Mouse (Mus musculus) hindbrain, embryonic 13.5 days (tissue): ENCODE measurements around the gene Cox15. TPM values are rescaled to one million over a fixed set of nuclear protein-coding genes. Genes with fewer than 3 reads are reported as not detected.

ENCODE experiments used
- ATAC-seq: fragments of 200-750 bp; cut with Nextera tagmentation; 2 replicates; pipeline ENCODE4 v1.8.0; 2017; ENCODE audit warnings: moderate TSS enrichment; ENCODE audit not compliant: low FRiP score
- H3K27ac ChIP-seq: fragments of 300-500 bp; sonication (generic); 2 replicates; pipeline ENCODE4 v1.5.1; 2015; ENCODE audit warnings: inconsistent platforms, mild to moderate bottlenecking, moderate library complexity
- H3K27me3 ChIP-seq: fragments of 300-500 bp; sonication (generic); 2 replicates; pipeline ENCODE4 v1.6.1; 2015; ENCODE audit warnings: mild to moderate bottlenecking, inconsistent platforms
- H3K36me3 ChIP-seq: fragments of 300-500 bp; sonication (generic); 2 replicates; pipeline ENCODE4 v1.6.1; 2015; ENCODE audit warnings: mild to moderate bottlenecking, inconsistent platforms
- H3K4me1 ChIP-seq: fragments of 300-500 bp; sonication (generic); replicated peaks from 2 replicates; pipeline ENCODE4 v1.6.1; 2015; ENCODE audit warnings: inconsistent platforms
- H3K4me2 ChIP-seq: fragments of 300-500 bp; sonication (generic); 2 replicates; pipeline ENCODE4 v1.6.1; 2015; ENCODE audit warnings: inconsistent platforms, mild to moderate bottlenecking, moderate library complexity
- H3K4me3 ChIP-seq: fragments of 300-500 bp; sonication (generic); 2 replicates; pipeline ENCODE4 v1.5.1; 2015; ENCODE audit warnings: mild to moderate bottlenecking, inconsistent platforms
- H3K9ac ChIP-seq: fragments of 300-500 bp; sonication (generic); 2 replicates; pipeline ENCODE4 v1.6.1; 2015; ENCODE audit warnings: mild to moderate bottlenecking, inconsistent platforms
- H3K9me3 ChIP-seq: fragments of 300-500 bp; sonication (generic); 2 replicates; pipeline ENCODE4 v1.6.1; 2016; ENCODE audit warnings: inconsistent platforms
- WGBS: fragments of 180-500 bp; shearing (Covaris S2); methylation state at CpG from one replicate; pipeline ENCODE4 v1.1.7; 2015; 5-methylcytosine and 5-hydroxymethylcytosine counted together
- polyA plus RNA-seq: library from polyadenylated mRNA; unstranded; fragments of >200 nt; fragmentation: Nextera tagmentation; extraction: Ambion mirVana; gene quantifications from 2 replicates; pipeline ENCODE4 v1.2.1, GENCODE M21; 2015

The Cox15 gene
- polyA plus RNA-seq, result 12.0 and 13.1 TPM in 2 replicates

- no peaks in the 10 kb centered on the region for H3K9me3 ChIP-seq
- ATAC-seq, result peak; percentile 94
- H3K27ac ChIP-seq, result peak within 1 kb of the TSS; percentile 96
- H3K4me1 ChIP-seq, result peaks cover 14% of the 10 kb centered on the region
- peak within 1 kb of the TSS; percentile 67 for H3K4me3 ChIP-seq
- H3K9ac ChIP-seq, result peak within 1 kb of the TSS; percentile 82
- 1% methylated on average over 62 of the region's 62 CpGs for WGBS
- H3K36me3 ChIP-seq, result peaks cover 19% of the 10 kb centered on the region
- peak within 1 kb of the TSS; percentile 63 for H3K4me2 ChIP-seq
- no peaks in the 10 kb centered on the region for H3K27me3 ChIP-seq
Observed at GRCm38 (mm10) chr19:43752489-43753225, at the start of gene Cox15, which contains the start of gene Cutc. Gene Cox15, minus strand, starts transcription at chr19:43753000. Gene Cutc, plus strand, starts transcription at chr19:43752996.

GRCm38 (mm10) chr19:43801427-43802051 is 48.7 kb upstream of the Cox15 start:
- no peak for ATAC-seq
- Histone ChIP-seq H3K9me3 (no peaks in the 10 kb centered on the region), H3K4me2 (no peak overlapping the region), H3K9ac (no peak overlapping the region), H3K4me1 (no peaks in the 10 kb centered on the region), H3K36me3 (no peaks in the 10 kb centered on the region), H3K4me3 (no peak overlapping the region), H3K27ac (no peak overlapping the region), H3K27me3 (no peaks in the 10 kb centered on the region)
- 81% methylated on average over 9 of the region's 9 CpGs for WGBS

- no peak for ATAC-seq
- no peak overlapping the region for H3K9ac ChIP-seq
- H3K4me1 ChIP-seq, result no peaks in the 10 kb centered on the region
- H3K4me2 ChIP-seq, result no peak overlapping the region
- no peaks in the 10 kb centered on the region for H3K36me3 ChIP-seq
- no peaks in the 10 kb centered on the region for H3K27me3 ChIP-seq
- no peak overlapping the region for H3K4me3 ChIP-seq
- no peak overlapping the region for H3K27ac ChIP-seq
- WGBS, result 82% methylated on average over 5 of the region's 5 CpGs
- H3K9me3 ChIP-seq, result no peaks in the 10 kb centered on the region
Observed at GRCm38 (mm10) chr19:43797216-43797615, 44.4 kb upstream of the Cox15 start.

DNA sequence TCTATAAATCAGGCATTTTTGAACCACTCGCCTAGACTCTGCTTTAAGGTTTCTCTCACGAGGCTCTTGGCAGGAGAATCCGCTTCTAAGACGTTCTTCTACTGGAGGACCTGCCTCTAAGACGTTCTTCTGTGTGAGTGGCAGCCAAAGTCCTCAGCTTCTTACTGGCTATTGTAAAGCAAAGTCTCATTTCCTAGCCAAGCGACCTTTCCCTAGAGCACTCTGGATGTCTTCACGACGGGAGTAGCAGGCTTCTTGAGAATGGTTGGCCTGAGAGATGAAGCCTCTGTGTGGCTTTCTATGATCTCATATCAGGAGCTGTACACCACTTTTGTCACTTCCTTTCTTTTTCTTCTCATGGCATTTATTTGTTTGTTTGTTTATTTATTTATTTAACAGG is 42.7 kb upstream of the Cox15 start:
- WGBS, result 86% methylated on average over 8 of the region's 8 CpGs

GRCm38 (mm10) chr19:43793951-43794350 is 41.2 kb upstream of the Cox15 start:
- H3K27ac ChIP-seq, result no peak overlapping the region
- no peak overlapping the region for H3K9ac ChIP-seq
- H3K27me3 ChIP-seq, result no peaks in the 10 kb centered on the region
- H3K4me1 ChIP-seq, result no peaks in the 10 kb centered on the region
- WGBS, result 95% methylated on average over 1 of the region's 1 CpGs
- no peak overlapping the region for H3K4me2 ChIP-seq
- H3K36me3 ChIP-seq, result no peaks in the 10 kb centered on the region
- no peak for ATAC-seq
- H3K4me3 ChIP-seq, result no peak overlapping the region
- no peaks in the 10 kb centered on the region for H3K9me3 ChIP-seq

More for the DNA sequence above, 42.7 kb upstream of the Cox15 start:
- no peaks in the 10 kb centered on the region for H3K9me3 ChIP-seq
- no peaks in the 10 kb centered on the region for H3K4me1 ChIP-seq
- no peaks in the 10 kb centered on the region for H3K27me3 ChIP-seq
- no peak overlapping the region for H3K4me2 ChIP-seq
- no peak for ATAC-seq
- no peak overlapping the region for H3K9ac ChIP-seq
- H3K27ac ChIP-seq, result no peak overlapping the region
- no peaks in the 10 kb centered on the region for H3K36me3 ChIP-seq
- no peak overlapping the region for H3K4me3 ChIP-seq

GRCm38 (mm10) chr19:43792537-43792936 is 39.7 kb upstream of the Cox15 start:
- H3K27me3 ChIP-seq, result no peaks in the 10 kb centered on the region
- WGBS, result 90% methylated on average over 4 of the region's 4 CpGs
- H3K27ac ChIP-seq, result no peak overlapping the region
- no peak for ATAC-seq
- no peaks in the 10 kb centered on the region for H3K4me1 ChIP-seq
- H3K36me3 ChIP-seq, result no peaks in the 10 kb centered on the region
- no peaks in the 10 kb centered on the region for H3K9me3 ChIP-seq
- no peak overlapping the region for H3K9ac ChIP-seq
- H3K4me2 ChIP-seq, result no peak overlapping the region
- no peak overlapping the region for H3K4me3 ChIP-seq

- Histone ChIP-seq H3K4me2 (no peak overlapping the region), H3K27me3 (no peaks in the 10 kb centered on the region), H3K4me3 (no peak overlapping the region), H3K36me3 (no peaks in the 10 kb centered on the region), H3K9me3 (no peaks in the 10 kb centered on the region), H3K9ac (no peak overlapping the region), H3K4me1 (no peaks in the 10 kb centered on the region), H3K27ac (no peak overlapping the region)
- no peak for ATAC-seq
- 95% methylated on average over 7 of the region's 7 CpGs for WGBS
Observed at GRCm38 (mm10) chr19:43789817-43790216, 37.0 kb upstream of the Cox15 start.

- H3K36me3 ChIP-seq, result no peaks in the 10 kb centered on the region
- H3K27me3 ChIP-seq, result no peaks in the 10 kb centered on the region
- H3K9me3 ChIP-seq, result no peaks in the 10 kb centered on the region
- no peak overlapping the region for H3K4me3 ChIP-seq
- no peak for ATAC-seq
- WGBS, result 82% methylated on average over 13 of the region's 13 CpGs
- H3K9ac ChIP-seq, result no peak overlapping the region
- H3K4me1 ChIP-seq, result no peaks in the 10 kb centered on the region
- H3K27ac ChIP-seq, result no peak overlapping the region
- no peak overlapping the region for H3K4me2 ChIP-seq
Observed at GRCm38 (mm10) chr19:43786249-43787026, 33.6 kb upstream of the Cox15 start.

DNA sequence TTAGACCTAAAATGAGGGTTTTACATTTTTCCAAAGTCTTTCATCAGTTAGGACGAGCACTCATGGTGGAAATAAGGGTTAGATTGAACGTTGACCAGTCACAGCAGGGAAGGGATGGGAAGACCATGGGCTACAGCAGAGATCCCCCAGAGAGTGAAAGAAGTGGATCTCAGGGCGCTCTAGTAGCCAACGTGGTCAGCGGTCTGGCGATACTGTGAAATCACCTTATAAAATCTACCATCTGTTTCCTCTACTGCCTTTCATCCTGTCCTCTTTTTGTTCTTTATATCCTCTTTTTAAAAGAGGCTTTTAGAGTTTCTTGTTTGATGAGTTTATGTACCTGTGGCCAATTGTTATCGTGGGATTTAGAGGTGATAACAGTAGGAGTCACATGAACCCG is 32.0 kb upstream of the Cox15 start:
- H3K27ac ChIP-seq, result no peak overlapping the region
- 85% methylated on average over 8 of the region's 8 CpGs for WGBS
- H3K4me1 ChIP-seq, result no peaks in the 10 kb centered on the region
- H3K9me3 ChIP-seq, result no peaks in the 10 kb centered on the region
- no peak overlapping the region for H3K4me3 ChIP-seq
- no peaks in the 10 kb centered on the region for H3K27me3 ChIP-seq
- no peaks in the 10 kb centered on the region for H3K36me3 ChIP-seq
- H3K9ac ChIP-seq, result no peak overlapping the region
- ATAC-seq, result no peak
- H3K4me2 ChIP-seq, result no peak overlapping the region

GRCm38 (mm10) chr19:43781980-43782379 is 29.2 kb upstream of the Cox15 start, which contains the start of gene Abcc2:
Gene Abcc2, plus strand, starts transcription at chr19:43782192.
- H3K9ac ChIP-seq, result no peak within 1 kb of the TSS
- H3K36me3 ChIP-seq, result no peaks in the 10 kb centered on the region

GRCm38 (mm10) chr19:43780391-43780790 is 27.6 kb upstream of the Cox15 start:
- H3K36me3 ChIP-seq, result no peaks in the 10 kb centered on the region
- H3K4me2 ChIP-seq, result no peak overlapping the region
- 90% methylated on average over 5 of the region's 5 CpGs for WGBS
- no peak overlapping the region for H3K4me3 ChIP-seq
- no peak overlapping the region for H3K9ac ChIP-seq
- no peak for ATAC-seq
- H3K27me3 ChIP-seq, result no peaks in the 10 kb centered on the region
- no peaks in the 10 kb centered on the region for H3K4me1 ChIP-seq
- no peak overlapping the region for H3K27ac ChIP-seq
- H3K9me3 ChIP-seq, result no peaks in the 10 kb centered on the region

More at GRCm38 (mm10) chr19:43781980-43782379, 29.2 kb upstream of the Cox15 start, which contains the start of gene Abcc2:
- Histone ChIP-seq H3K9me3 (no peaks in the 10 kb centered on the region), H3K4me3 (no peak within 1 kb of the TSS), H3K4me2 (no peak within 1 kb of the TSS), H3K27me3 (no peaks in the 10 kb centered on the region), H3K4me1 (no peaks in the 10 kb centered on the region), H3K27ac (no peak within 1 kb of the TSS)
- no peak for ATAC-seq
- WGBS, result 88% methylated on average over 3 of the region's 3 CpGs

GRCm38 (mm10) chr19:43777308-43777707 is 24.5 kb upstream of the Cox15 start:
- H3K36me3 ChIP-seq, result no peaks in the 10 kb centered on the region
- H3K9ac ChIP-seq, result no peak overlapping the region
- H3K4me2 ChIP-seq, result no peak overlapping the region
- H3K27me3 ChIP-seq, result no peaks in the 10 kb centered on the region
- no peaks in the 10 kb centered on the region for H3K4me1 ChIP-seq
- no peak for ATAC-seq
- H3K9me3 ChIP-seq, result no peaks in the 10 kb centered on the region
- 84% methylated on average over 2 of the region's 2 CpGs for WGBS
- H3K4me3 ChIP-seq, result no peak overlapping the region
- H3K27ac ChIP-seq, result no peak overlapping the region
